Mouse (Mus musculus) urinary bladder, adult 2 months (tissue): ENCODE measurements around the gene Olfr839-ps1. TPM values are rescaled to one million over a fixed set of nuclear protein-coding genes. Genes with fewer than 3 reads are reported as not detected.

Source experiments
- DNase-seq: peaks from one replicate; pipeline ENCODE4 v3.0.0; 2022; ENCODE audit warnings: low spot score
- polyA plus RNA-seq: library from polyadenylated mRNA; depleted of rRNA; stranded (reverse); fragments of >200 nt; gene quantifications from 2 replicates; pipeline ENCODE4 v1.2.3, GENCODE M21; 2012; rRNA removed

The Olfr839-ps1 gene
- not detected in 2 replicates for polyA plus RNA-seq

GRCm38 (mm10) chr9:19177212-19177611, at the start of gene Olfr839-ps1:
Gene Olfr839-ps1 (minus strand): TSS chr9:19177312.
- no peak for DNase-seq

GRCm38 (mm10) chr9:19136017-19136416, 41.1 kb downstream of the Olfr839-ps1 start, which contains the start of gene Olfr837:
Gene Olfr837 (plus strand): TSS chr9:19136317.
- DNase-seq, result no peak

GRCm38 (mm10) chr9:19120082-19120481, 57.0 kb downstream of the Olfr839-ps1 start, which contains the start of gene Olfr836:
Gene Olfr836 (plus strand): TSS chr9:19120382.
- no peak for DNase-seq

Other genes starting within 250 kb of the Olfr839-ps1 start
- gene Olfr832, start 240.2 kb downstream of the Olfr839-ps1 start, polyA plus RNA-seq, result not detected in 2 replicates
- gene Olfr834, start 189.3 kb downstream of the Olfr839-ps1 start, polyA plus RNA-seq, result not detected in 2 replicates
- not detected in 2 replicates for gene Olfr835, start 144.6 kb downstream of the Olfr839-ps1 start, polyA plus RNA-seq
- not detected in 2 replicates for gene Olfr836, start 56.9 kb downstream of the Olfr839-ps1 start, polyA plus RNA-seq
- gene Olfr837, start 41.0 kb downstream of the Olfr839-ps1 start, polyA plus RNA-seq, result not detected in 2 replicates
- not detected in 2 replicates for gene Olfr843, start 74.7 kb upstream of the Olfr839-ps1 start, polyA plus RNA-seq
- not detected in 2 replicates for gene Olfr844, start 139.0 kb upstream of the Olfr839-ps1 start, polyA plus RNA-seq
- gene Olfr845, start 159.1 kb upstream of the Olfr839-ps1 start, polyA plus RNA-seq, result not detected in 2 replicates
- gene Olfr846, start 186.7 kb upstream of the Olfr839-ps1 start, polyA plus RNA-seq, result not detected in 2 replicates
- not detected in 2 replicates for gene Olfr847, start 201.4 kb upstream of the Olfr839-ps1 start, polyA plus RNA-seq